Mouse (Mus musculus) bone marrow, adult 2 months (tissue): ENCODE results near the gene Ifna6. TPM values are rescaled to one million over a fixed set of nuclear protein-coding genes. Genes with fewer than 3 reads are reported as not detected.
"Not testable (repeated sequence)": the region's sequence is repeated elsewhere in the genome, so short reads cannot be mapped to it uniquely, and the experiment has no call there.

Experiments
- H3K27ac ChIP-seq: fragments of 200-500 bp; 2 replicates; pipeline ENCODE4 v1.5.1; 2012; ENCODE audit warnings: low read depth, mild to moderate bottlenecking, control low read depth, inconsistent platforms, low read length; ENCODE audit not compliant: control insufficient read depth, poor library complexity, insufficient read depth
- H3K4me1 ChIP-seq: fragments of 200-500 bp; 2 replicates; pipeline ENCODE4 v1.6.1; 2011; ENCODE audit warnings: low read length; ENCODE audit not compliant: control insufficient read depth, insufficient read depth
- H3K4me3 ChIP-seq: fragments of 200-500 bp; replicated peaks from 2 replicates; pipeline ENCODE3; 2011; ENCODE audit warnings: mild to moderate bottlenecking, low read depth, low read length, control low read depth; ENCODE audit not compliant: control insufficient read depth
- CTCF ChIP-seq: fragments of 200-500 bp; IDR thresholded peaks from 2 replicates; pipeline ENCODE4 v1.5.1; 2011; ENCODE audit warnings: low read length, control low read depth; ENCODE audit not compliant: control insufficient read depth, insufficient read depth
- WGBS: fragments of 180-500 bp; shearing (Covaris S2); methylation state at CpG from one replicate; pipeline ENCODE4 v1.1.7; 2018; 5-methylcytosine and 5-hydroxymethylcytosine counted together
- polyA plus RNA-seq: library from polyadenylated mRNA; stranded (reverse); fragments of >200 nt; gene quantifications from 2 replicates; pipeline ENCODE4 v1.2.4, GENCODE M21; 2011; ENCODE audit warnings: low replicate concordance; ENCODE audit not compliant: missing spikeins, insufficient read depth, insufficient read length

Gene Ifna6
- not detected in 2 replicates for polyA plus RNA-seq

DNA sequence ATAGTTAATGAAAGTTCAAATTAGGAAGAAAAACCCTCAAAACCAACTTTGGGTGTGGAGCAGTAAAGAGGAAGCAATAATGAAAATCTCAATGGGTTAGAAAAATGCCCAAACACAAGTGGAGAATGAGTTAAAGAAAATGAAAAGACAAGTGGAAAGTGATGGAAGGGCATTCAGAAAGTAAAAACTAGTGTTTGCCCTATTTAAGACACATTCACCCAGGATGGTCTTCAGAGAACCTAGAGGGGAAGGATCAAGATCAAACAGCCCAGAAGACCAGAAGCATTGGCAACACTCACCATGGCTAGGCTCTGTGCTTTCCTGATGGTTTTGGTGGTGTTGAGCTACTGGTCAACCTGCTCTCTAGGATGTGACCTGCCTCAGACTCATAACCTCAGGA is at the start of gene Ifna6:
Gene Ifna6, plus strand, starts transcription at position 301 of the 400 bp plus-strand sequence.
- not testable (repeated sequence) for H3K4me1 ChIP-seq, H3K27ac ChIP-seq, H3K4me3 ChIP-seq

DNA sequence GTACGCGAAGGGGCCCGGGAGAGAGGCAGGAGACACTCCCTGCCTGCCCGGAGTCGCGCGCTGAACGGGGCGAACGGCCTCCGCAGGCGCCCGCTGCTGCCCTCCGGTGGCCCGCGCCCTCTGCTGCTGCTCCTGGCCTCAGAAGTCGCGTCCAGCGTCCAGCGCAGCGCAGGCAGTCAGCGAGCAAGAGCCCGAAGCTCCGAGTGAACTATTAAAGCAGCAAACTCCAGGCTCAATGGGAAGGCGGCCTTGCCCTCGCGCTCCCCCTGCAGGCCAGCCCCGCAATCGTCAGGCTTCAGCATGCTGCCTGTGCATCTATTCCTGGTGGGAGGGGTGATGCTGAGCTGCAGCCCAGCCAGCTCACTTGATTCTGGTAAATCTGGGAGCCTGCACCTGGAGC is 47.7 kb upstream of the Ifna6 start, which contains the start of gene Gm13272:
Gene Gm13272, plus strand, starts transcription at position 301 of the 400 bp plus-strand sequence.
- H3K4me1 ChIP-seq, H3K27ac ChIP-seq, H3K4me3 ChIP-seq: not testable (repeated sequence)
- WGBS: no CpG with 5 or more reads among the region's 29 CpGs

DNA sequence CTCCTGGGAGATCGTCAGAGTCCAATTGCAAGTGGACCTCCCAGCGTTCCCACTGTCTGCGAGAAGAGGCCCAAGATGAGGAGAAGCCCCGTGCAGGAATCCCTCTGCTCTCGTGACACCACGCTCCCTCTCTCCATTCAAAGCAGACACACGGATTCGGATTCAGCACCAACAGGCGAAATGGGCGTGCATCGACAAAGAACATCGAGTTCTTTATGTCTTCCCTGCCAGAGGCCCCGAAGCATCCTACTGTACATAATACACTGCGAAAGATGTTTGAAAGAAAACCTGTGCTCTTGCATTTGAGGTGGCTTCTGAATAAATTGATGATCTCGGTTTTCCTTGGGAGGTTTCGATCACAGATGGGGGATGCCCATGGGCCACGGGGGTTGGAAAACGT is 46.9 kb upstream of the Ifna6 start:
- not testable (repeated sequence) for H3K4me1 ChIP-seq, H3K27ac ChIP-seq, H3K4me3 ChIP-seq
- WGBS: 67% methylated on average over 16 of the region's 18 CpGs

DNA sequence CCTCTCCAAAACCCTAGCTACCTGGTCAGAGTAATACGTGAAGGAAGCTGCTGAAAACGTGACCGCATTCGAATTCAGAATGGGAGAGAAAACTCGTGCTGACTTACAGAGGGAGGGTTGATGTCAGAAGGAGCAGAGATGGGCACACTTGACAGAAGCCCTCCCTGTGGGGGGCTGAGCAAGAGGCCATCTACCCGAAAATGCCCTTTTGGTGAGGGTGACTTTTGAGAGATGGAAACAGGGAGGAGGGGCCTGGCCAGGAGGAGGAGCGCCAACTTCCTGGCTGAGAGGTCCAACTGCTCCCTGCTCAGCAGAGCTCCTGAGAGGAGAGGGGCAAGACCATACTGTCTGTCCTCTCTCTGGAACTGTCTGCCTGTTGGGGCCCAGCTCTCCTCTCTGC is 45.4 kb upstream of the Ifna6 start, which contains the start of gene Ifnz:
Gene Ifnz, plus strand, starts transcription at position 301 of the 400 bp plus-strand sequence.
- WGBS: 8% methylated on average over 5 of the region's 7 CpGs
- peak within 1 kb of the TSS; percentile 69; the same call in 1 of the 2 replicates for H3K27ac ChIP-seq

DNA sequence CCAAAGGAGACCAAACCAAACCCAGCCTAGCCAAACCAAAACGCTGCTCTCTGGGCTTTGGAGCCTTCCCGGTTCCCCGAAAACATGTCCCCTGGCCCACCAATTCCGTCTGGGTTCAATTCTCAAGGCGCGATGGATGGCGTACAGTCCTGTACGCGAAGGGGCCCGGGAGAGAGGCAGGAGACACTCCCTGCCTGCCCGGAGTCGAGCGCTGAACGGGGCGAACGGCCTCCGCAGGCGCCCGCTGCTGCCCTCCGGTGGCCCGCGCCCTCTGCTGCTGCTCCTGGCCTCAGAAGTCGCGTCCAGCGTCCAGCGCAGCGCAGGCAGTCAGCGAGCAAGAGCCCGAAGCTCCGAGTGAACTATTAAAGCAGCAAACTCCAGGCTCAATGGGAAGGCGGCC is 44.9 kb upstream of the Ifna6 start:
- H3K4me1 ChIP-seq, H3K4me3 ChIP-seq: not testable (repeated sequence)
- WGBS: under 1% methylated on average over 16 of the region's 31 CpGs
- peak overlapping the region; percentile 69; the same call in 1 of the 2 replicates for H3K27ac ChIP-seq

More for the DNA sequence above, 45.4 kb upstream of the Ifna6 start, which contains the start of gene Ifnz:
- not testable (repeated sequence) for H3K4me1 ChIP-seq, H3K4me3 ChIP-seq

DNA sequence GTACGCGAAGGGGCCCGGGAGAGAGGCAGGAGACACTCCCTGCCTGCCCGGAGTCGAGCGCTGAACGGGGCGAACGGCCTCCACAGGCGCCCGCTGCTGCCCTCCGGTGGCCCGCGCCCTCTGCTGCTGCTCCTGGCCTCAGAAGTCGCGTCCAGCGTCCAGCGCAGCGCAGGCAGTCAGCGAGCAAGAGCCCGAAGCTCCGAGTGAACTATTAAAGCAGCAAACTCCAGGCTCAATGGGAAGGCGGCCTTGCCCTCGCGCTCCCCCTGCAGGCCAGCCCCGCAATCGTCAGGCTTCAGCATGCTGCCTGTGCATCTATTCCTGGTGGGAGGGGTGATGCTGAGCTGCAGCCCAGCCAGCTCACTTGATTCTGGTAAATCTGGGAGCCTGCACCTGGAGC is 41.8 kb upstream of the Ifna6 start, which contains the start of gene Gm13276:
Gene Gm13276, plus strand, starts transcription at position 301 of the 400 bp plus-strand sequence.
- H3K27ac ChIP-seq: not testable (repeated sequence)
- WGBS: no CpG with 5 or more reads among the region's 27 CpGs

DNA sequence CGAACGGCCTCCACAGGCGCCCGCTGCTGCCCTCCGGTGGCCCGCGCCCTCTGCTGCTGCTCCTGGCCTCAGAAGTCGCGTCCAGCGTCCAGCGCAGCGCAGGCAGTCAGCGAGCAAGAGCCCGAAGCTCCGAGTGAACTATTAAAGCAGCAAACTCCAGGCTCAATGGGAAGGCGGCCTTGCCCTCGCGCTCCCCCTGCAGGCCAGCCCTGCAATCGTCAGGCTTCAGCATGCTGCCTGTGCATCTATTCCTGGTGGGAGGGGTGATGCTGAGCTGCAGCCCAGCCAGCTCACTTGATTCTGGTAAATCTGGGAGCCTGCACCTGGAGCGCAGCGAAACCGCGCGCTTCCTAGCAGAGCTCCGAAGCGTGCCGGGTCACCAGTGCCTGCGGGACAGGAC is 38.8 kb upstream of the Ifna6 start, which contains the start of gene Gm13277:
Gene Gm13277, plus strand, starts transcription at position 231 of the 400 bp plus-strand sequence.
- H3K4me1 ChIP-seq, H3K27ac ChIP-seq, H3K4me3 ChIP-seq: not testable (repeated sequence)
- WGBS: 0% methylated on average over 3 of the region's 28 CpGs
- TF ChIP-seq CTCF: peak; percentile 45

More for the DNA sequence above, 41.8 kb upstream of the Ifna6 start, which contains the start of gene Gm13276:
- not testable (repeated sequence) for H3K4me1 ChIP-seq, H3K4me3 ChIP-seq

DNA sequence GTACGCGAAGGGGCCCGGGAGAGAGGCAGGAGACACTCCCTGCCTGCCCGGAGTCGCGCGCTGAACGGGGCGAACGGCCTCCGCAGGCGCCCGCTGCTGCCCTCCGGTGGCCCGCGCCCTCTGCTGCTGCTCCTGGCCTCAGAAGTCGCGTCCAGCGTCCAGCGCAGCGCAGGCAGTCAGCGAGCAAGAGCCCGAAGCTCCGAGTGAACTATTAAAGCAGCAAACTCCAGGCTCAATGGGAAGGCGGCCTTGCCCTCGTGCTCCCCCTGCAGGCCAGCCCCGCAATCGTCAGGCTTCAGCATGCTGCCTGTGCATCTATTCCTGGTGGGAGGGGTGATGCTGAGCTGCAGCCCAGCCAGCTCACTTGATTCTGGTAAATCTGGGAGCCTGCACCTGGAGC is 36.0 kb upstream of the Ifna6 start, which contains the start of gene Gm13278:
Gene Gm13278, plus strand, starts transcription at position 301 of the 400 bp plus-strand sequence.
- H3K4me3 ChIP-seq, H3K4me1 ChIP-seq, H3K27ac ChIP-seq: not testable (repeated sequence)
- no CpG with 5 or more reads among the region's 28 CpGs for WGBS

DNA sequence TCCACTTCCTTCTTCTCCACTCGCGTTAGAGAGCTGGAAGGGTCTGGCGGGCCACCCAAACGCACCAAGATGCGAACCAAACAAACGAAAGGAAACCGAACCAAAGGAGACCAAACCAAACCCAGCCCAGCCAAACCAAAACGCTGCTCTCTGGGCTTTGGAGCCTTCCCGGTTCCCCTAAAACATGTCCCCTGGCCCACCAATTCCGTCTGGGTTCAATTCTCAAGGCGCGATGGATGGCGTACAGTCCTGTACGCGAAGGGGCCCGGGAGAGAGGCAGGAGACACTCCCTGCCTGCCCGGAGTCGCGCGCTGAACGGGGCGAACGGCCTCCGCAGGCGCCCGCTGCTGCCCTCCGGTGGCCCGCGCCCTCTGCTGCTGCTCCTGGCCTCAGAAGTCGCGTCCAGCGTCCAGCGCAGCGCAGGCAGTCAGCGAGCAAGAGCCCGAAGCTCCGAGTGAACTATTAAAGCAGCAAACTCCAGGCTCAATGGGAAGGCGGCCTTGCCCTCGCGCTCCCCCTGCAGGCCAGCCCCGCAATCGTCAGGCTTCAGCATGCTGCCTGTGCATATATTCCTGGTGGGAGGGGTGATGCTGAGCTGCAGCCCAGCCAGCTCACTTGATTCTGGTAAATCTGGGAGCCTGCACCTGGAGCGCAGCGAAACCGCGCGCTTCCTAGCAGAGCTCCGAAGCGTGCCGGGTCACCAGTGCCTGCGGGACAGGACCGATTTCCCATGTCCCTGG is 33.1 kb upstream of the Ifna6 start, which contains the start of gene Gm13275:
Gene Gm13275, plus strand, starts transcription at position 552 of the 740 bp plus-strand sequence.
- WGBS: 0% methylated on average over 18 of the region's 52 CpGs
- not testable (repeated sequence) for H3K4me3 ChIP-seq, H3K4me1 ChIP-seq, H3K27ac ChIP-seq

DNA sequence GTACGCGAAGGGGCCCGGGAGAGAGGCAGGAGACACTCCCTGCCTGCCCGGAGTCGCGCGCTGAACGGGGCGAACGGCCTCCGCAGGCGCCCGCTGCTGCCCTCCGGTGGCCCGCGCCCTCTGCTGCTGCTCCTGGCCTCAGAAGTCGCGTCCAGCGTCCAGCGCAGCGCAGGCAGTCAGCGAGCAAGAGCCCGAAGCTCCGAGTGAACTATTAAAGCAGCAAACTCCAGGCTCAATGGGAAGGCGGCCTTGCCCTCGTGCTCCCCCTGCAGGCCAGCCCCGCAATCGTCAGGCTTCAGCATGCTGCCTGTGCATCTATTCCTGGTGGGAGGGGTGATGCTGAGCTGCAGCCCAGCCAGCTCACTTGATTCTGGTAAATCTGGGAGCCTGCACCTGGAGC is 30.1 kb upstream of the Ifna6 start, which contains the start of gene Gm13279:
Gene Gm13279, plus strand, starts transcription at position 301 of the 400 bp plus-strand sequence.
- H3K4me1 ChIP-seq, H3K27ac ChIP-seq, H3K4me3 ChIP-seq: not testable (repeated sequence)
- WGBS: no CpG with 5 or more reads among the region's 28 CpGs

DNA sequence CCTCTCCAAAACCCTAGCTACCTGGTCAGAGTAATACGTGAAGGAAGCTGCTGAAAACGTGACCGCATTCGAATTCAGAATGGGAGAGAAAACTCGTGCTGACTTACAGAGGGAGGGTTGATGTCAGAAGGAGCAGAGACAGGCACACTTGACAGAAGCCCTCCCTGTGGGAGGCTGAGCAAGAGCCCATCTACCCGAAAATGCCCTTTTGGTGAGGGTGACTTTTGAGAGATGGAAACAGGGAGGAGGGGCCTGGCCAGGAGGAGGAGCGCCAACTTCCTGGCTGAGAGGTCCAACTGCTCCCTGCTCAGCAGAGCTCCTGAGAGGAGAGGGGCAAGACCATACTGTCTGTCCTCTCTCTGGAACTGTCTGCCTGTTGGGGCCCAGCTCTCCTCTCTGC is 27.9 kb upstream of the Ifna6 start, which contains the start of gene Gm13285:
Gene Gm13285, plus strand, starts transcription at position 301 of the 400 bp plus-strand sequence.
- WGBS: 2% methylated on average over 6 of the region's 7 CpGs

DNA sequence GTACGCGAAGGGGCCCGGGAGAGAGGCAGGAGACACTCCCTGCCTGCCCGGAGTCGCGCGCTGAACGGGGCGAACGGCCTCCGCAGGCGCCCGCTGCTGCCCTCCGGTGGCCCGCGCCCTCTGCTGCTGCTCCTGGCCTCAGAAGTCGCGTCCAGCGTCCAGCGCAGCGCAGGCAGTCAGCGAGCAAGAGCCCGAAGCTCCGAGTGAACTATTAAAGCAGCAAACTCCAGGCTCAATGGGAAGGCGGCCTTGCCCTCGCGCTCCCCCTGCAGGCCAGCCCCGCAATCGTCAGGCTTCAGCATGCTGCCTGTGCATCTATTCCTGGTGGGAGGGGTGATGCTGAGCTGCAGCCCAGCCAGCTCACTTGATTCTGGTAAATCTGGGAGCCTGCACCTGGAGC is 24.3 kb upstream of the Ifna6 start, which contains the start of gene Gm13287:
Gene Gm13287, plus strand, starts transcription at position 301 of the 400 bp plus-strand sequence.
- WGBS: no CpG with 5 or more reads among the region's 29 CpGs
- H3K27ac ChIP-seq, H3K4me3 ChIP-seq, H3K4me1 ChIP-seq: not testable (repeated sequence)

More for the DNA sequence above, 27.9 kb upstream of the Ifna6 start, which contains the start of gene Gm13285:
- H3K4me1 ChIP-seq, H3K4me3 ChIP-seq, H3K27ac ChIP-seq: not testable (repeated sequence)

DNA sequence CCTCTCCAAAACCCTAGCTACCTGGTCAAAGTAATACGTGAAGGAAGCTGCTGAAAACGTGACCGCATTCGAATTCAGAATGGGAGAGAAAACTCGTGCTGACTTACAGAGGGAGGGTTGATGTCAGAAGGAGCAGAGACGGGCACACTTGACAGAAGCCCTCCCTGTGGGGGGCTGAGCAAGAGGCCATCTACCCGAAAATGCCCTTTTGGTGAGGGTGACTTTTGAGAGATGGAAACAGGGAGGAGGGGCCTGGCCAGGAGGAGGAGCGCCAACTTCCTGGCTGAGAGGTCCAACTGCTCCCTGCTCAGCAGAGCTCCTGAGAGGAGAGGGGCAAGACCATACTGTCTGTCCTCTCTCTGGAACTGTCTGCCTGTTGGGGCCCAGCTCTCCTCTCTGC is 22.0 kb upstream of the Ifna6 start, which contains the start of gene Gm13288:
Gene Gm13288, plus strand, starts transcription at position 301 of the 400 bp plus-strand sequence.
- not testable (repeated sequence) for H3K27ac ChIP-seq, H3K4me1 ChIP-seq, H3K4me3 ChIP-seq
- WGBS: no CpG with 5 or more reads among the region's 8 CpGs
